Mouse (Mus musculus) kidney, embryonic 14.5 days (tissue): Measurements from ENCODE around the gene Rybp. TPM values are rescaled to one million over a fixed set of nuclear protein-coding genes. Genes with fewer than 3 reads are reported as not detected.

Source experiments
- ATAC-seq: fragments of 200-750 bp; cut with Nextera tagmentation; 2 replicates; pipeline ENCODE4 v1.8.0; 2017; ENCODE audit warnings: moderate number of reproducible peaks, mild to moderate bottlenecking, moderate TSS enrichment, moderate library complexity; ENCODE audit not compliant: low FRiP score, low TSS enrichment
- H3K27ac ChIP-seq: fragments of 300-500 bp; sonication (generic); 2 replicates; pipeline ENCODE4 v1.5.1; 2014; ENCODE audit warnings: low read depth, mild to moderate bottlenecking, low read length, moderate library complexity, mixed read lengths
- H3K27me3 ChIP-seq: fragments of 300-500 bp; sonication (generic); 2 replicates; pipeline ENCODE4 v1.6.1; 2014; ENCODE audit warnings: mild to moderate bottlenecking, low read length; ENCODE audit not compliant: control insufficient read depth, insufficient read depth
- H3K36me3 ChIP-seq: fragments of 300-500 bp; sonication (generic); 2 replicates; pipeline ENCODE4 v1.6.1; 2014; ENCODE audit warnings: low read length, mixed read lengths; ENCODE audit not compliant: control insufficient read depth, insufficient read depth
- H3K4me1 ChIP-seq: fragments of 300-500 bp; sonication (generic); 2 replicates; pipeline ENCODE4 v1.6.1; 2014; ENCODE audit warnings: low read length, mixed read lengths; ENCODE audit not compliant: control insufficient read depth, insufficient read depth
- H3K4me2 ChIP-seq: fragments of 300-500 bp; sonication (generic); replicated peaks from 2 replicates; pipeline ENCODE4 v1.6.1; 2014; ENCODE audit warnings: low read depth, mild to moderate bottlenecking, low read length
- H3K4me3 ChIP-seq: fragments of 300-500 bp; sonication (generic); 2 replicates; pipeline ENCODE4 v1.5.1; 2014; ENCODE audit warnings: mild to moderate bottlenecking, low read length
- H3K9ac ChIP-seq: fragments of 300-500 bp; sonication (generic); 2 replicates; pipeline ENCODE4 v1.6.1; 2014; ENCODE audit warnings: low read depth, mild to moderate bottlenecking, low read length, moderate library complexity
- H3K9me3 ChIP-seq: fragments of 300-500 bp; sonication (generic); 2 replicates; pipeline ENCODE4 v1.6.1; 2016; ENCODE audit warnings: low read length; ENCODE audit not compliant: control insufficient read depth
- WGBS: fragments of 180-500 bp; shearing (Covaris S2); extraction: QIAGEN DNeasy Blood & Tissue Kit; methylation state at CpG from one replicate; pipeline ENCODE4 v1.1.7; 2014; 5-methylcytosine and 5-hydroxymethylcytosine counted together
- polyA plus RNA-seq: library from polyadenylated mRNA; unstranded; fragments of >200 nt; fragmentation: Nextera tagmentation; extraction: Ambion mirVana; gene quantifications from 2 replicates; pipeline ENCODE4 v1.2.1, GENCODE M21; 2014

The Rybp gene
- polyA plus RNA-seq, 1 experiment from 2014 or later = 12.8 TPM

DNA sequence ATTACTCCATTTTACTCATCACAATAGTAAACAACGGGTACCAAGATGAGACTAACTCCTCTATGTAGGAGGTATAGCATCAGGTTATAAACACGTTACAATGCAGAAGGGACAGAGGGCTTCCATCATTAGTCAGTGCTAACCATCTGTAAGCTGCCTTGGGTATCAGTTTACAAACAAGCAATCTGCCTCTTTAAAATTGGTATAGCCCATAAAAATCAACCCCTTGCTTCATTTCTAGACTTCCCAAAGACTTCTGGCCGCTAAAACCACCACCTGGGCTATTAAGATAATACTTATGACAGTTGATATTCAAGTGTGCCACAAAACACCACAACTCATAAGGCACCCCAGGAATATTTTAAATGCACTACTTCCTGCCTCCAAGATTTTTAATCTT lies 10.9 kb downstream of the Rybp start:
- 62% methylated on average over 3 of the region's 3 CpGs for WGBS
- H3K27ac ChIP-seq = no peak overlapping the region
- no peak overlapping the region for H3K4me3 ChIP-seq
- H3K9me3 ChIP-seq = no peaks in the 10 kb centered on the region
- H3K4me1 ChIP-seq = peaks cover 18% of the 10 kb centered on the region
- H3K36me3 ChIP-seq = no peaks in the 10 kb centered on the region
- no peak overlapping the region for H3K9ac ChIP-seq
- no peak overlapping the region for H3K4me2 ChIP-seq
- no peak for ATAC-seq
- no peaks in the 10 kb centered on the region for H3K27me3 ChIP-seq

GRCm38 (mm10) chr6:100275643-100276042 lies 11.6 kb downstream of the Rybp start:
- no peak overlapping the region for H3K4me2 ChIP-seq
- H3K36me3 ChIP-seq = no peaks in the 10 kb centered on the region
- peaks cover 18% of the 10 kb centered on the region for H3K4me1 ChIP-seq
- no peaks in the 10 kb centered on the region for H3K9me3 ChIP-seq
- no peak overlapping the region for H3K27ac ChIP-seq
- H3K27me3 ChIP-seq = no peaks in the 10 kb centered on the region
- H3K9ac ChIP-seq = no peak overlapping the region
- no peak overlapping the region for H3K4me3 ChIP-seq
- ATAC-seq = no peak

GRCm38 (mm10) chr6:100273556-100273955 lies 13.7 kb downstream of the Rybp start:
- no peaks in the 10 kb centered on the region for H3K27me3 ChIP-seq
- H3K4me3 ChIP-seq = no peak overlapping the region
- WGBS = 39% methylated on average over 1 of the region's 1 CpGs
- H3K9ac ChIP-seq = no peak overlapping the region
- ATAC-seq = no peak
- H3K4me1 ChIP-seq = peaks cover 11% of the 10 kb centered on the region
- H3K9me3 ChIP-seq = no peaks in the 10 kb centered on the region
- H3K36me3 ChIP-seq = no peaks in the 10 kb centered on the region
- H3K27ac ChIP-seq = no peak overlapping the region
- H3K4me2 ChIP-seq = no peak overlapping the region

DNA sequence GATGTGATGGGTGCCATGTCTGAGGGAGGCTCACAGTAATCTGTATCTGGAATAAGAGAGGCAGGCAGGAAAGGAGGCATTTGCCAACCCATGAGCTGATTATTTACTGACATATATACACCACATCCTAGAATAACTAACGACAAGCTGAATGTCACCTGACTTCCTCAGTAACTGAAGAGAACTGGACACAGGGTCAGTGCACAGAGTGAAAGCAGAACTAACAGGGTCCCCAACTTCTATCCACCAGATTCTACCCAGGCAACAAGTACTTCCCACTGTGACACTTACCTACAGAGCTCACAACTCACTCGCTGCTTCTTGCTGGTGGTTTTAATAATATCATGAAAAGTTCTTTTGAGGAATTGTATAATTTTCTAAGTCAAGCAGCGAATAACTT lies 15.3 kb downstream of the Rybp start:
- H3K4me1 ChIP-seq = peaks cover 1% of the 10 kb centered on the region; the same call in 1 of the 2 replicates
- no peak overlapping the region for H3K4me3 ChIP-seq
- ATAC-seq = no peak
- 77% methylated on average over 3 of the region's 3 CpGs for WGBS
- no peak overlapping the region for H3K27ac ChIP-seq
- no peak overlapping the region for H3K4me2 ChIP-seq
- no peaks in the 10 kb centered on the region for H3K9me3 ChIP-seq
- H3K36me3 ChIP-seq = no peaks in the 10 kb centered on the region
- no peaks in the 10 kb centered on the region for H3K27me3 ChIP-seq
- no peak overlapping the region for H3K9ac ChIP-seq

DNA sequence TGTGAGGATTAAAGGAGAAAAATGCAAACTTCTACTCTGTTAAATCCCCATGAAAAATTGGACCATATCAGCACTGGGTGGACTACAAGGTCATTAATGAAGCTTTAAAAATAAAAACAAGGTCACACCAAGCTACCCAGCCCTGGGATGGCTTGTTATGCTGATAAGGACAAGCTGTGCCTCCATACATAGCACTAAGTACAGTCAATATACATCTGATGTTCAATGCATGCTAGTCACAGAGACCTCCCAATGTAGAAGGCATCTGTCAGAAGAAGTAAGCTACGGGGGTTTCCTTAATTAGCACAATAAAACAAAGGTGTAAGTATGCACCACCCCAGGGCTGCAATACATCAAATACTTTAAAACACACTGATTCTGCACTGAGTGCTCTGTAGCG lies 16.5 kb downstream of the Rybp start:
- Histone ChIP-seq H3K9me3 (no peaks in the 10 kb centered on the region), H3K9ac (no peak overlapping the region), H3K27me3 (no peaks in the 10 kb centered on the region), H3K4me3 (no peak overlapping the region), H3K36me3 (no peaks in the 10 kb centered on the region), H3K27ac (no peak overlapping the region), H3K4me1 (no peaks in the 10 kb centered on the region), H3K4me2 (no peak overlapping the region)
- 74% methylated on average over 2 of the region's 2 CpGs for WGBS
- ATAC-seq = no peak

DNA sequence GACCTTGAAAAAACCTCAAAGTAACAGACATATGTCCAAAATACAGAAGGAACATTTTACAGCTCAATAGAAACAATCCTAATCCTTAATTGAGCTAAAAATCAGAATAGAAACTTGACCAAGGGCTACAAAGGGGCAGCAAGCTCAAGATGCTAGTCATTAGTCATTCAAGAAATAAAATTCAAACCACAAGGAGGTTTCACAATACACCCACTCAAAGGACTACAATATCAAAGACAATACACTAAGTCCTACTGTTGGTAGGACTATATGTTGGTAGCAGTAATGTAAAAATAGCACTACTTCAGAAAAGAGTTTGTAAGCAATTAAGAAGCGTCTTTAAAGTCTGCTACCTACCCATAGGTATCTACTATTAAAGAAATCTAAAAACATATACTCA lies 27.7 kb downstream of the Rybp start:
- 95% methylated on average over 1 of the region's 1 CpGs for WGBS
- Histone ChIP-seq H3K9ac (no peak overlapping the region), H3K9me3 (no peaks in the 10 kb centered on the region), H3K27ac (no peak overlapping the region), H3K4me3 (no peak overlapping the region), H3K4me1 (0 out of 2 replicates have a peak, but pooled peaks cover 2% of the 10 kb centered on the region), H3K36me3 (no peaks in the 10 kb centered on the region), H3K4me2 (no peak overlapping the region), H3K27me3 (no peaks in the 10 kb centered on the region)
- no peak for ATAC-seq

DNA sequence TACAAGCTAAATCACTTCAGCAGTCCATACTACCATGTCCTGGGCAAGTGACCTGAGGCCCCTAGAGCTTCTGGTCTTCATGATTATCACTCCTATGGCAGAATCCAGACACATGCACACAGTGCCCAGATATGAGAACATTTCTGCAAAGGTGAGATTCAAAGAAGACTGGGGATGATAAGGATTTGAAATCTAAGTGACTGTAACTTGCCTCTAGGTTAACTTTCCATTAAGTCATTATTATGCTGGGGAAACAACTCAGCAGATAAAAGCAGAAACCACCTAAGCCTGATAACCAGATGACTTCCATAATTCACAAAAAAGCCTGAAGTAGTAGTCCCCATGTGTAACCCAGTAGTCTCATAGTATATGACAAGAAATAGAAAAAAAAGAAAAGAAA lies 29.0 kb downstream of the Rybp start:
- Histone ChIP-seq H3K9ac (no peak overlapping the region), H3K27ac (no peak overlapping the region)
- no peak for ATAC-seq

GRCm38 (mm10) chr6:100255411-100255810 lies 31.9 kb downstream of the Rybp start:
- Histone ChIP-seq H3K9ac (no peak overlapping the region), H3K36me3 (no peaks in the 10 kb centered on the region), H3K4me2 (no peak overlapping the region), H3K27ac (no peak overlapping the region), H3K27me3 (no peaks in the 10 kb centered on the region), H3K9me3 (no peaks in the 10 kb centered on the region), H3K4me3 (no peak overlapping the region), H3K4me1 (no peaks in the 10 kb centered on the region)
- no peak for ATAC-seq
- WGBS = 78% methylated on average over 1 of the region's 1 CpGs

More for the DNA sequence above, 29.0 kb downstream of the Rybp start:
- Histone ChIP-seq H3K9me3 (no peaks in the 10 kb centered on the region), H3K36me3 (no peaks in the 10 kb centered on the region), H3K4me2 (no peak overlapping the region), H3K27me3 (no peaks in the 10 kb centered on the region), H3K4me3 (no peak overlapping the region), H3K4me1 (0 out of 2 replicates have a peak, but pooled peaks cover 2% of the 10 kb centered on the region)

DNA sequence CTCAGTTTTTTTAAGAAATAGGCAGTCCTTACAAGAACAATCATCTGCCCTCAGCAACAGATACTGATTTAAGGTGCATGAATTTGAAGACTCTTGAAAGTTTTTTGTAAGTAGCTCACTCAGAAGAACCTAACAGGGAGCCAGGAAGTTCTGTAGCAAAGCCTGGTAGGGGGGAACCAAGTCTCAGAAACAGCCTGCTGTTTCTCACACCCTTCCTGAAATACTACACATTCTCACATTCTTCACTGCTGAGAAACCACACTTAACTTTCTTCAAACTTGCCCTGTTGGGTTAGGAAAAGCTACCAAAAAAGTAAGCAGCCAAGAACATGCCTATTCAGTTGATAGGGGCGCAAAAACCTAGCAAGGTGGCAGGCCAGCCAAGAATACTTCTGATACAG lies 32.6 kb downstream of the Rybp start:
- H3K9ac ChIP-seq = no peak overlapping the region
- no peaks in the 10 kb centered on the region for H3K9me3 ChIP-seq
- H3K27ac ChIP-seq = no peak overlapping the region
- H3K36me3 ChIP-seq = no peaks in the 10 kb centered on the region
- H3K27me3 ChIP-seq = no peaks in the 10 kb centered on the region
- 94% methylated on average over 1 of the region's 1 CpGs for WGBS
- peaks cover 1% of the 10 kb centered on the region; the same call in 1 of the 2 replicates for H3K4me1 ChIP-seq
- no peak for ATAC-seq
- H3K4me2 ChIP-seq = no peak overlapping the region
- H3K4me3 ChIP-seq = no peak overlapping the region

GRCm38 (mm10) chr6:100244474-100244873 lies 42.8 kb downstream of the Rybp start:
- Histone ChIP-seq H3K9me3 (no peaks in the 10 kb centered on the region), H3K9ac (no peak overlapping the region), H3K4me1 (no peaks in the 10 kb centered on the region; the same call in 1 of the 2 replicates), H3K4me2 (no peak overlapping the region), H3K27ac (no peak overlapping the region), H3K36me3 (no peaks in the 10 kb centered on the region), H3K4me3 (no peak overlapping the region), H3K27me3 (no peaks in the 10 kb centered on the region)
- WGBS = 67% methylated on average over 3 of the region's 3 CpGs
- no peak for ATAC-seq
